Mouse (Mus musculus) right cerebral cortex, postnatal 4 days (tissue): ENCODE measurements around the gene Poln.

Experiments used
- DNase-seq: peaks from one replicate; pipeline ENCODE4 v3.0.0-alpha.2; 2022

Gene Poln

DNA sequence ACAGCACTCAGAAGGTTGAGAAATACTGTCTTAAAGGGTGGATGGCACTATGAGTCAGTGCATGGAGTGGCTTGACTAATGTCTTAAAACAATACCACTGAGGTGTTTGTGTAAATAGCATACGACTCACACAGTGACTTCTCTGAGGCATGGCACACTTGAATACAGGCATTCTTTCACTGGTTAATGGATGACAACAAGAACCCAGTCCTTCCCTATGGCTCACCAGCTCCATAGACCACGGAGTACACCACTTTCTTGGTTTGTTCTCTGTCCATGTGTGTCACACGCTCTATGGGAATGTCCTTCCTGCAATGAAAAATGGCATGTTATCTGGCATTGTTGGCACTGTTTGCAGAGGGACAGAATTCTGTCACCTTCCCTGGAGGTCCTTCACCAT lies 136.7 kb downstream of the Poln start:
- no peak for DNase-seq

DNA sequence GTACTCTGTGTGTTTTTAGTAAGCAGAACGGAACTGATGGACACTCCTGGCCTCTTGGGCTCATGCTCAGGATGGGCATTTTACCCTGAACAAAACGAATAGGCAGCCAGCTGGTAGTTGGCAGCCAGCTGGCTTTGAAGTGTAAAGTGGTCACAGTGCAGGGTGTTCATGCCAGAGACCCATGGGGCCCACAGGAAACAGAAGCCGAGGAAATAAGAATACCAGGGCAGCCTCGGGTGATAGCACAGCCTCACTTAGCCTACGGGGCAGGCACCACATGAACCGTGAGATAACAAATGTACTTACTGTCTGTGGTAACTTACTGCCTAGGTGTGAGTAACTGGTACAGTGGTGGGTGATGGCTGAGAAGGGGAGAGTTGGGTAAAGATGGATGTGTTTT lies 138.2 kb downstream of the Poln start:
- no peak for DNase-seq

DNA sequence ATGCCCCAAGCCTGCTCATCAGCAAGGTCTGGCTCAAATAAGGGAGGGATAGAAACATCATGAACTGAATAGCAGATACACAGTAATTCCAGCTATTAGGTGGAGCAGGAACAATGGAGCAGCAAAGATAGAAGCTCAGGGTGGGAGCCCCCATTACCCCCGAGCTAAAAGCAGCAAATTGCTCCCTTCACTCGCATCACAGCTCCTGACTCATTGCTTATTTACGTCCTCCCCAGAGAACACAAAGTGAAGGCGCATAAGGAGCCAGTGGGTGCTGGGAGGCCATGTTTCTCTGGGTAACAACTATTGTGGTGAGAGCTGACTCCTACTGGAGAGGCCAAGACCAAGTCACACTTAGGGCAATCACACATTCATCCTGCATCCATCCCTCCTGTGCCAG lies 139.1 kb downstream of the Poln start:
- DNase-seq, result no peak

DNA sequence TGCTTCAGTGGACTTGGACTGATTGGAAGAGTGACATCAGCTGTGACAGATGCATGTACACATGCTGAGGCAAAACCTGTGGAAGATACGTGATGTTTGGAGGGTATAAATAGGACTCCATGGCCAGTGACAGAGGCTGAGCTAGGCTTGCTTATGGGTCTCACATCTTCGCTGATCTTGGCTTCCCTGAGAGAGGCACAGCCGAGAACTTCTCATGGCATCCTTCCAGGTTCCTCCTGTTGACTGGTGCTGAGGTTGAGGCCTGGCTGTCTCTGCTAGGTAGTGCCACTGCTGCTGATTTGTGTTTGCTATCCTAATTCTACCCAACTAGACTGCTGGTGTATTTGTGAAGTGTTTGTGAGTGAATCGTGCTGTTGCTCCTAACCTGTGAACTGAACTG lies 150.3 kb downstream of the Poln start:
- DNase-seq, result no peak

DNA sequence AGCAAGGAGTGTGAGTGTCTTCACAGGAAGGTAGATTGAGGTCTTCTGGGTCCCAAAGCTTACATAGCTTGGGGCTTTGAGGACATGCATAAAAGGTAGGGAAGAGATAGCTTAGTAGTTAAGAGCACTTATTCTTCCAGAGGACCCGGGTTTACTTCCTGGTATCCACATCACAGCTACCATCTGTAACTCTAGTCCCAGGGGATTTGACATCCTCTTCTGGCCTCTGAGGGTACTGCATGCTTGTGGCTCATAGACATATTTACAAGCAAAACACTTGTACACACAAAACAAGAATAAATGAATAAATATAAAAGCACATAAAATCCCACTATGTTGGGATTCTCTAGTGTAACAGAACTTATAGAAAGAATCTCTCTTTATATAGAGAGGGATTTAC lies 154.6 kb downstream of the Poln start:
- DNase-seq, result no peak

DNA sequence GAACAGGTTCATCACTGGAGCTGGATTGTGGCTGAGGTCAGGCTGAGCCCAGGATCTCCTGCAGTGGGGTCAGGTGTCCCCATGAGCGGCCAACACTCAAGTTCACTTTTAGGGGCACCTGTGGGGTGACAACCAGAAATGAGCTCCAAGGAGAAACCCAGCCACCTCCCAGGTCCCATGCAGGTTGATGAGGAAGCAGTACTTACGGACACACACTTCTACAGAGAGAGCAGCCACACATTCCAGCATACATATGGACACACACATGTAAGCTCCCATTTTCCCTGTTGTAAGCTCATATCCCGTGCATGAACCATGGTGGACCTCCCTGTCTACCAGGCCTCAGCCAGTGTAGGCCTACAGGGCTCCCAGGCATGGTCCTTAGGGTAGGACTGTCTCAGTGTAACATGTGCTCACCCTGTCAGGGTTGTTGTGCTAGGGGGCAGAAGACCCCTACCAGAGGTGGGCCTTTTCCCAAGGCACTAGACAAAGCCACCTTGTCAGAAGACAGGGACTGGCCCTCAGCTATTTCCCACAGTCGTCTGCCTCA lies 161.8 kb downstream of the Poln start:
- DNase-seq, result no peak

DNA sequence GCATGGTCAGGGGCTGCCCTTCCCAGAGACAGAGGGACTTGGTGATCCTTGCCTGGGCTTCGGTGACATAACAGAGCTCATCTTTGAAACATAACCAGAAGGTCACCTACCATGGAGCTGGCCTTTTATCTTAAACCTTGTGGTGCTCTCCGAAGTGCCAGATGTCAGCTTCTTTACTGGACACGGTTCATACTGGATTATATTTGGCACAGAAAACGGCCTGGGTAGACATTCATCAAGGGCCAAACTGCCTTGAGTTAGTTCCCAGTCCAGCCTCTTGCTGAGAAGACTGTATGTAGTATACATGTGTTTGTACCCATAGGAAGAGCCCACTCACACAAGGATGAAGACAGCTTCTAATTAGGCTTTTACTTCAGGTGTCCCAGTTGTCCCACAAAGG lies 162.4 kb downstream of the Poln start:
- DNase-seq, result no peak

DNA sequence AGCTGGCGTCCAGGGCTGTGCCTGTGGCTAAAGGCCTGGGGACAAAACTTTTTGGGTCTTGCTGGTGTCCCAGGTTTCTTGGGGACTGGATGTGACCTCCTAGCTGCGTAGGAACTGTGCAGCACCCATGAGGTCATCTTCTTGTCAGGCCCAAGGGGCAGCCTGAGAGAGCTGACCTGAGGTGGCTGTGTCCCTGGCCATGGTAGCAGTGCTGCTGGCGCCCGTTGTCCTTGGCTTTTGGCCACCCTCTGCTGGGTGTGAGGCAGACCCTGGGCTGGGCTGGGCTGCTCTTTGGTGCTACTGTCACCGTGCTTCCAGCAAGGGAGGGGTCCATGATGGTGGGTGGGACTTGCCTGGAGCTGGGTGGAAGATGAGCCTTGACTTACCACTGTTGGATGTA lies 164.6 kb downstream of the Poln start:
- DNase-seq, result no peak

DNA sequence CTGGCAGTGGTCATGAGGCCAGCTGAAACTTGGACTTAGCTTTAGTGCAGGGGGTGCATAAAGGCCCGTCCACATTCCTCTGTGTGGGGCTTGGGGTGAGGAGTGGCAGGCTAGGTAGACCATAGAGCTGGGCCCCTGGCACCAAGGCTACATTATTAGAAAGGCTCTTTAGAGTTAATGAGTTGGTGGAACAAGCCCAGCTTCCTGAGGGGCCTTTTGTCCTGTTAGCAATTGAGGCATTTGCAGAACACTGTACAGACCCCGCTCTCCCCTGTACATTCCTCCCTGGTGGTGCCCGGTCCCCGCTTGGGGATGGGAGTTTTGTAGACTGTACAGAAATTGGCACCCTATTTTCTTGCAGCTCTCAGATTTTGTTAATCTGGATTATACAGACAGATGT lies 166.6 kb downstream of the Poln start:
- no peak for DNase-seq

DNA sequence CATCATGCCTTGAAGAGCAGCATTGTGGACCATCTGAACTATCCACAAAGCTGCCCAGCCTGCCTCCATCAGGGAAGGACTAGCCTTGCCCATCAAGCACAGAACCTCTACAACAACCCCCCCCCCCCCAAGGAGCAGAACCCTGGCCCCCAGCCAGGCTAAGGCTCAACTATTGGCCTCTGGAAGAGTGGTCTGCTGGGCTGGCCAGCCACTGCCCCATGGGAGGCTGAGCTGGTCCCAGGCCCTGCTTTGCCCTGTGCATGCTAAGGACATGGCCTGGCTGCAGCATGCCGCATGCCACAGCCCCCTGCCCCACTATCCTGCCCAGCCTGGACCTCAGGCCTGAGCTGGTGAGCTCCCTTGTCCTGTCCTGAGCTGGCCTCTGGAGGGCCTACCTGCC lies 167.8 kb downstream of the Poln start:
- no peak for DNase-seq

DNA sequence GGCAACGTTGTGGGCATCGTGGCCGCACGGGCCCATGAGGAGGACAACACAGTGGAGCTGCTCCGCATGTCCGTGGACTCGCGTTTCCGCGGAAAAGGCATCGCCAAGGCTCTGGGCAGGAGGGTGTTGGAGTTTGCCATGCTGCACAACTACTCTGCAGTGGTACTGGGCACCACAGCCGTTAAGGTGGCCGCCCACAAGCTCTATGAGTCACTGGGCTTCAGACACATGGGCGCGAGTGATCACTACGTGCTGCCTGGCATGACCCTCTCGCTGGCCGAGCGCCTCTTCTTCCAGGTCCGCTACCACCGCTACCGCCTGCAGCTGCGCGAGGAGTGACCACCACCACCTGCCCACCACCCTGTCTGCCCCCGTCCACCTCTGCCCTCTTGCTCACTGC lies 168.4 kb downstream of the Poln start:
- DNase-seq, result no peak

DNA sequence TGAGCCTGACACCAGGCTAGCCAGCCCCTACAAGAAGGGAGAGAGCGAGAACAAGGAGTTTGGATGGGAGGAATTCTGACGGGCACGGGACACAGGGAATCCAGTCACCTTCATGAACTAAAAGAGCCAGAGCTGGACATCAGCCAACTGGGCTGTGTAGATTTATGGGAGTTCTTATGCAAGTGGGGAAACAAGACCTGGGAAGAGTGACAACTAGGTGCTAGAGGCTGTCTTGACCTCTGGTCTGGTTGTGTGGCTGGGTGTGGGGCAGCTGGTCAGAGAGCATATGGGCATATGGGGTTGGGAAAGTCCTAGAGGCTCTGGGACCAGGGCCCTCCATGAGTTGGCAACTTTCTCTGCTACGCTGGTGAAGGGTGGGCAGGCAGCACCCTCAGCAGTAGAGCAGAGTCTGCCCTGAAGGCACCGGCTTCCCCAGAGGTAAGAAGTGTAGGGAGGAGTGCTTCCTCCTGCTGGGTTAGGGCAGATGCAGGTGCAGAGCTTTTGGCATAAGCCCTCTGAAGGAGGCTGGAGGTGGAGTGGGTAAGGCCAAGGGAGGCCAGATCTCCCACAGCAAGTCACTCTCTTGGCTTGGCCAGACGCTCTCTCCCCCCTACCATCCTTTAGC lies 169.7 kb downstream of the Poln start:
- DNase-seq, result no peak

DNA sequence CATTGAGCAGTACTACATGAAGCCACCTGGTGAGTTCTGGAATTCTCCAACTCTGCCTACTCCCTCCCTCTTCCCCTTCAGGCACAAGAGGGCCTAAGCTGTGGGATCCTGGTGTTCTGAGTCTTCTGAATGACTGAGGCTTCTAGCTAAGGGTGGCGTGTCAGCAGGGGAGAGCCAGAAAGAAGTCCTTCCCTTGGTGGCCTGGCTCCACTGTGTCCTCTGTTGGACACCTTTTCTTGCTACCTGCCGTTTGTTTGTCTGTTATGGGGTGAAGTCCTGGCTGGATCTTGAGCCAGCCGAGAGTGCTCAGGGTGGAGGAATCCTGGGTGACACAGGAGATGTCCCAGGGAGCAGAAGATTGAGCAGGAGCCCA lies 170.8 kb downstream of the Poln start:
- no peak for DNase-seq

DNA sequence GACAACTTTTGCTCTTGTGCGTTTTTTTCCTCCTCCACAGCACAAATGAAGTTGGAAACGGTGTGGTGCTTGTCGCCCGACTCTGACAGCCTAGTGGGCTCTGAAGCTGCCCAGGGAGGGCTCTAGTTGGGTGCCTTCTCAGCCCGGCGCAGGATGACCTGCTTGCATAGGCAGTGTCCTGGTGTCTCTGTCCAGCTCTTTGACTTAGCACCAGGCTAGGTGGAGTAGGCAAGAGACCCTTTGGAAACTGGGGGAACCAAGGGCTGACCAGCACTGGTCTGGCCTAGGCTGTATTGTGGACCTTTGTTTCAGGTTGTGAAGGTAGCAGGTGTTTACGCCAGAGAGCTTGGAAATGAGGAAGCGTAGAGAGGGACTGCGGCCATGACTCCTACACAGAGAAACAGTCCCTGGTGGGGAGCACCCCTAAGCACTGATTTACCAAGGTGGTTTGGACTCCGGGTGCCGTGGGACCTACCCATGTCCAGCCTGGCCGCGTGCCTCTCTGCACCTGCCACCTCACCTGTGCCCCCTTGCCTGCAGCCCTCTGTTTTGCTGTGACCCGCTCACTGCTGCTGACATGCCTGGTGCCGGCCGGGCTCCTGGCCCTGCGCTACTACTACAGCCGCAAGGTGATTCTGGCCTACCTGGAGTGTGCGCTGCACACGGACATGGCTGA lies 171.3 kb downstream of the Poln start:
- DNase-seq, result no peak

DNA sequence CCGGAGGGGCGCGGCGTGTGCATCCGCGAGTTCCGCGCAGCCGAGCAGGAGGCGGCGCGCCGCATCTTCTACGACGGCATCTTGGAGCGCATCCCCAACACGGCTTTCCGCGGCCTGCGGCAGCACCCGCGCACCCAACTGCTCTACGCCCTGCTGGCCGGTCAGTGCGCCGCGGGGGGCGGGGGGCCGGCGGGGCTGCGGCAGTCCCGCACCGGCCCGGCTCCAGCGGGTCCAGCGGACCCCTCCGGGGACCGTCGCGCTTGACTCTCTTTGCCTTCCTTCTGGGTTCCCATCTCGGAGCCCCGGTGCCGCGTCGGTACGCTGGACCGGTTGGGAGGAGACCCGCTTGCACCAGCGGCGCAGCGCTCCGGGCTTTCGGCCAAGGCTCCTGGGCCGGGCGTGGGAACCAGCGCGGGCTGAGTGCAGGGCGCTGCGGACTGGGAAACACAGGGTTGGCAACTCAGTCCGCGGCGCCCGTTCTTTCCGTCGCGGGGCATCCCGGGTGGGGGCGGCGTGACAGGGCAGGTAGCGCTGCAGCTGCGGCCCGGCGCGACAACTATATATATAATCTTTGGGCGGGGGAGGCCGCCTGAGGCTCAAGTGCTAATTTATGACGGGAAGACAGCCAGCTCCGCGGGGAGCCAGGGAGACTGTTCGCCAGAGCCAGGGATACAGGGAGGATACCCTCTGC lies 172.1 kb downstream of the Poln start:
- DNase-seq, result peak; percentile 79

DNA sequence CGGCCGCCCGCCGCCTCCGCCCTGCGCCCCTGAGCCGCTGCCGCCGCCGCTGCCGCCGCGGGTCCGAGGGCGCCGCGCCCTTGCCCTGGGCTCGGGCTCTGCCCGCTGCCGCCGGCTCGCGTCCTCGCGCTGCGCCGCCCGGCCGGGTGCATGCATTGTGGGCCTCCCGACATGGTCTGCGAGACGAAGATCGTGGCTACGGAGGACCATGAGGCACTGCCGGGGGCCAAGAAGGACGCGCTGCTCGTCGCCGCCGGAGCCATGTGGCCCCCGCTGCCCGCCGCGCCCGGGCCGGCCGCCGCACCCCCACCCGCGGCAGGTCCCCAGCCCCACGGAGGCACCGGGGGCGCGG lies 172.6 kb downstream of the Poln start:
- no peak for DNase-seq

DNA sequence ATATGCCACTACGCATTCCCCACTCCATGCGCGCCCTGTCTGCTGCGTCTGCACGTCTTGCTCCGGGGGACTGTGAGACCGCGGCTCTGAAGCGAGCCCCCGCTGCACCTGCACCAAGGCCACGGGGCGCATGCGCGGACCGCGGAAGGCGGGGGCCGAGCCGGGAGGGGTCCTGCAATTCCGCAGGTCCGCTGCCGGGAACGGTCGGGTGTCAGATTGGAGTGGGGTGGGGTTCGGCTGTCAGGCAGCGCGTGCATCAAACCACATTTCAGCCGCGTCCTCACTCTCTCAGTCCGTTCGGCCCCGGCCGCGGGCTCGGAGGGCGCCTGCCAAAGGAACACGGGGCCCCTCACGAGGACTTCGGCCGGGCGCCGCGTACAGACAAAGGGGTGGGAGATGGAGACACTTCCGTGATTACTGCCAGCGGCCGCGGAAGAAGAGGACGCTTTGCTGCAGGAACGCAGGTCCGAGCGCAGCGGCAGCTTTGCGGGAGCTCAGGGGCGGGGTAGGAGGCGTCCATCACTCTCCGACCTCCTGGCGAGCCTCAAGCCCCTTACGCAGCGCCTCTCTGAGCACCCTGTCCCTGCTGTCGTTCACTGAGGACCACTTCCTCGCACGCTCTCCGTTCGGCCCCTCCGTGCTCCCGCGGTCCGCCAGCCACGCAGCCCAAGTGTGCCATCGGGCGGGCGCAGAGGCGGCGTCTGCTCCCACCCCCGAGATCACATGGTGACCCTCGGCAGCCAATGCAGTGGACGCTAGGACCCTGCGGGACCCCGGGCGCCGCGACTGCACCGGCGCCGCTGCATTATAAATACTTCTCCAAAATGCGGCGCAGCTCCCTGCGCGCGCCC lies 173.2 kb downstream of the Poln start, which contains the start of gene Nat8l:
Gene Nat8l (plus strand): TSS at position 142 of the 851 bp plus-strand sequence.
- DNase-seq, result peak; percentile 90

DNA sequence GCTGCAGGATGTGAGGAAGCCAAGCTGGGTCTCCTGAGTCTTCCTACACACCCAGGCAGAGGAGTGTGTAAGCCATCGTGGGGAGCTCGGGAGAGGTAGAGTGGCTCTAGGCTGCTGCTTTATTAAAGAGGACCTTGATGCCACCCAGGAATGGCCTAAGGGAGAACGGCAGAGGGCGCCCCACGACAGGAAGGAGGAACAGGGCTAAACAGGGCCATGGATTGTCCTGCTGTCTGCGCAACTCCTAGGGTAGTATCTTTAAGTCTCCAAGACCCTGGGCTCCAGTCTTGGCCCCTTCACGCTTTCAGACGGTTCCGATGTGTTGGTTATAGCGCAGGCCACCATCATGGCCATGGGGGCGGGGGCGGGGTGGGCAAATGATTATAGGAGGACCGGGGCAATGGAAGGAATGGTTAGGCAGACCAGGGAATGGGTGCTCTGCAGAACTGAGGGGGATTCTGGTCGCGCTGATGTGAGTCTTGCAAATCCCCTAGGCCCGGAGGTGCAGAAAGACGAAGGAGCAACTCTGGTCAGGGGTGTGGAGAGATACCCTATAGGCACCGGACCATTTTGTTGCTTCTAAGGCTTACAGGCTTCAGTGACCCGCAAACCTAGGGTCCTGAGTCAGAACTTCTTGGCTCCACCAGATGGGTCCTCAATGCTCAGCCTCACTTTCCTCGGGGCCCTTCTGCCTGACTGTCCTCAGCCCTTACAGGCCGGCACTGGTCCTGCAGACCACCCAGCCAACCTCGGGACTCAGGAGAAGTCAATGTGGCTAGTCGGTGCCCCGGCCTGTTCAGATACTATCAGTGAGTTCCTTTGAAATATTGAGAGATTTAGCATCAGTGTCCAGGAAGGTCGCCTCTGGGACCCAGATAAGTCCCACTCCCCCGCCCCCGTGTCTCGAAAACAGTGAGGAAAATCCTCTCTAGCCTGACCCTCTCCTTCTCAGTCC lies 174.3 kb downstream of the Poln start:
- peak; percentile 77 for DNase-seq

DNA sequence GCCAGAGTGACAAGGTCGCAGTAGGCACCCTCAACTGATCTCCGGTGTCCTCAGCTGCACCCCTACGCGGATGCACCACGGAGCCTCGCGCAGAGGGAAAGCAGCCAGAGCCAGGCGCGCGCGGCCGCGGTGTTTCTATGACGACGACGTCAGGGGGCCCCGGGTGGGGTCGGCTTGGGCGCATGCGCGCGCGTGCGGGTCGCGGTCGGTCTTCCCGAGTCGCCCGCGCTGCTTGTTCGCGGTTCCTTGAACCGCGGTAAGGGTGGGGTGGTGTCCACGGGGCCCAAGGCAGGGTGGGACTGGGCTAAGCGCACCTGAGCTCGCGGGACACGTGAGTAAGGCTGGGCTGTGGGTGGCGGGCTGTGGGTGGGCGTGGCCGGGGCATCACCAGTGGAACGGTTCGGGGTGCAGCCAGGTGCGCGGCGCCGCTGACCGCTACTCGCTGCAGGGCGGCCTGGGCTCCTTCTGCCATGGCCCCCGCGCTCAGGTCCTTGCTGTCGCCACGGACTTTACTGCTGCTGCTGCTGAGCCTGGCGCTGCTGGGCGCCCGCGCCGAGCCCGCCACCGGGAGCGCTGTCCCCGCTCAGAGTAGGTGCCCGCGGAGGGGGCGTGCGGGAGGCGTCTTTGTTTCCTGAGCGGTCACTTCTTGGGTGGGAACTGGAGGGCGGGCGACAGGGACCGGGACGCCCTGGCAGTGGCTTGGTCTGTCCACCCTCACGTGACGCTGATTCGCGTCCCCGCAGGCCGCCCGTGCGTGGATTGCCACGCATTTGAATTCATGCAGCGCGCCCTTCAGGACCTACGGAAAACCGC lies 185.7 kb downstream of the Poln start, which contains the start of gene Gm1673:
Gene Gm1673 (plus strand): TSS at position 125 of the 813 bp plus-strand sequence.
- DNase-seq, result peak; percentile 97

DNA sequence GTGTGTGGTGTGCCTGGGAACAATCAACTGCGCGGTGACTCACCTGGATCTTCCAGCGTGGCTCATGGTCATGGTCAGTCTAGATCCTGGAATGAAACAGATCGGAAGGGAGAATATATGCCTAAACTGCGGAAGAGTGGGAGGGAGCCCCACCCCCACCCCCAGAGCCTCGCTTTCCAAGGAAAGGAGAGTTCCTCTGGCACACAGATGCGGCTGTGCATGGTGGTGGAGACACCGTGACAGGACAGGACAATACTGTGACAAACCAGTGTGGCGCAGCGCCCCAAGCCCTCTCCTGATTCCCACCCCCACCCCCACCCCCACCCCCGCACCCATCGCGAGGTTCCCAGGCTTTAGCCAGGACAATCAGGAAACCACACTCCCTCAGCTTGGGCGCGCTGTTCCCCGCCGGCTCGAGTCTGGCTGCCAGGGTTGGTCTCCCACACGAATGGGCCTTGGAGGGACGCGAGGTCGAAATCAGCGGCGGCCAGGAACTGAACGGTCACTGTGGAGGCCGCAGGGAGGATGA lies 186.5 kb downstream of the Poln start:
- DNase-seq, result no peak

DNA sequence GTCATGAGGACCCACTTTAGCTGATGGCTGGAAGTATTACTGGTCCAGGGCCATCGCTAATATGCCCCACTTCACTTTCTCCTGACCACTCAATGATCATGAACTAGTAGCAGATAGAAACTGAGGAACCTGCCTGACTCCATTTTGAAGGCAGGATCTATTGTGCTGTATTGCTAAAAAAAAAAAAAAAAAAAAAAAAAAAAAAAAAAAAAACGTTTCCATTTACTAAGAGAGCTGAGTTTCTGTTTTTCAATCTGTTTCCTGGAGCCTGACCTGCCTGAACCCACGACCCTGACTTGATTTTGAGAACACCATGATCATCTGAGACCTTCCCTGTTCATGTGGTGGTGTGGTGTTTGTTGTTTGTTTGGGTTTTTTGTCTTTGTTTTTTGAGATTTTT lies 193.0 kb downstream of the Poln start:
- DNase-seq, result no peak
